Mouse (Mus musculus) cortical plate, adult 2 months (tissue): ENCODE measurements at regions not wholly inside any gene's neighbourhood (a gene's known extent, or its start where the extent isn't known, plus 50 kb on each side); places are given as distances from the start of the nearest gene placed in this dataset.

Experiments used
- CTCF ChIP-seq: fragments of 200-500 bp; IDR thresholded peaks from 2 replicates; pipeline ENCODE4 v1.5.1; 2011; ENCODE audit warnings: mild to moderate bottlenecking, control low read depth, low read length; ENCODE audit not compliant: insufficient read depth; ENCODE audit errors: extremely low read depth
- POLR2A ChIP-seq: fragments of 200-500 bp; IDR thresholded peaks from 2 replicates; pipeline ENCODE4 v1.6.1; 2011; ENCODE audit warnings: mild to moderate bottlenecking, low read length, control low read depth; ENCODE audit not compliant: insufficient read depth; ENCODE audit errors: extremely low read depth

GRCm38 (mm10) chr2:169404908-169405690 lies 182.4 kb downstream of the Gm11011 start:
- TF ChIP-seq CTCF (no peak), POLR2A (no peak)
